Mouse (Mus musculus) midbrain, embryonic 11.5 days (tissue): ENCODE measurements at regions not wholly inside any gene's neighbourhood (a gene's known extent, or its start where the extent isn't known, plus 50 kb on each side); places are given as distances from the start of the nearest gene placed in this dataset.

Experiments used
- ATAC-seq: fragments of 200-750 bp; cut with Nextera tagmentation; 2 replicates; pipeline ENCODE4 v1.8.0; 2017; ENCODE audit warnings: moderate TSS enrichment, moderate library complexity; ENCODE audit not compliant: low FRiP score
- DNase-seq: peaks from one replicate; pipeline ENCODE4 v3.0.0; 2015; ENCODE audit warnings: low spot score; ENCODE audit errors: missing footprints
- H3K27ac ChIP-seq: fragments of 300-500 bp; sonication (generic); 2 replicates; pipeline ENCODE4 v1.5.1; 2014; ENCODE audit warnings: low read depth, low read length
- H3K27me3 ChIP-seq: fragments of 300-500 bp; sonication (generic); 2 replicates; pipeline ENCODE4 v1.6.1; 2014; ENCODE audit warnings: mild to moderate bottlenecking, low read length, moderate library complexity, mixed read lengths; ENCODE audit not compliant: control insufficient read depth, insufficient read depth
- H3K36me3 ChIP-seq: fragments of 300-500 bp; sonication (generic); 2 replicates; pipeline ENCODE4 v1.6.1; 2014; ENCODE audit warnings: mild to moderate bottlenecking, low read length, moderate library complexity, mixed read lengths; ENCODE audit not compliant: control insufficient read depth, insufficient read depth
- H3K4me1 ChIP-seq: fragments of 300-500 bp; sonication (generic); 2 replicates; pipeline ENCODE4 v1.6.1; 2014; ENCODE audit warnings: low read length; ENCODE audit not compliant: control insufficient read depth, insufficient read depth
- H3K4me2 ChIP-seq: fragments of 300-500 bp; sonication (generic); 2 replicates; pipeline ENCODE4 v1.6.1; 2014; ENCODE audit warnings: mild to moderate bottlenecking, moderate library complexity
- H3K4me3 ChIP-seq: fragments of 300-500 bp; sonication (generic); 2 replicates; pipeline ENCODE4 v1.5.1; 2014; ENCODE audit warnings: low read depth, low read length
- H3K9ac ChIP-seq: fragments of 300-500 bp; sonication (generic); 2 replicates; pipeline ENCODE4 v1.6.1; 2014; ENCODE audit warnings: low read length
- H3K9me3 ChIP-seq: fragments of 300-500 bp; sonication (generic); 2 replicates; pipeline ENCODE4 v1.6.1; 2016; ENCODE audit warnings: low read length; ENCODE audit not compliant: control insufficient read depth
- WGBS: fragments of 180-500 bp; shearing (Covaris S2); extraction: QIAGEN DNeasy Blood & Tissue Kit; methylation state at CpG from one replicate; pipeline ENCODE4 v1.1.7; 2014; 5-methylcytosine and 5-hydroxymethylcytosine counted together

- DNase-seq (no peak), ATAC-seq (no peak)
- Histone ChIP-seq H3K4me1 (no peaks in the 10 kb centered on the region), H3K4me3 (no peak overlapping the region), H3K27ac (no peak overlapping the region), H3K4me2 (no peak overlapping the region), H3K36me3 (no peaks in the 10 kb centered on the region), H3K9me3 (no peaks in the 10 kb centered on the region), H3K27me3 (no peaks in the 10 kb centered on the region), H3K9ac (no peak overlapping the region)
- WGBS, result 75% methylated on average over 18 of the region's 18 CpGs
Measured at GRCm38 (mm10) chr11:64842775-64843530, 135.9 kb upstream of the Elac2 start.

GRCm38 (mm10) chr11:64846577-64847147 is 132.2 kb upstream of the Elac2 start:
- whole genome bisulfite sequencing, result 84% methylated on average over 7 of the region's 7 CpGs
- ATAC-seq, result no peak
- no peak for DNase-seq

GRCm38 (mm10) chr11:64859636-64860035 is 119.2 kb upstream of the Elac2 start:
- H3K9me3 ChIP-seq, result no peaks in the 10 kb centered on the region
- H3K4me1 ChIP-seq, result no peaks in the 10 kb centered on the region
- no peak overlapping the region for H3K9ac ChIP-seq
- H3K36me3 ChIP-seq, result no peaks in the 10 kb centered on the region
- no peak overlapping the region for H3K27ac ChIP-seq
- H3K4me3 ChIP-seq, result no peak overlapping the region
- no peak for ATAC-seq
- no peak overlapping the region for H3K4me2 ChIP-seq
- H3K27me3 ChIP-seq, result no peaks in the 10 kb centered on the region
- WGBS, result 84% methylated on average over 3 of the region's 3 CpGs
- DNase-seq, result no peak

More at GRCm38 (mm10) chr11:64846577-64847147, 132.2 kb upstream of the Elac2 start:
- Histone ChIP-seq H3K9ac (no peak overlapping the region), H3K4me1 (no peaks in the 10 kb centered on the region), H3K27ac (no peak overlapping the region), H3K4me3 (no peak overlapping the region), H3K9me3 (no peaks in the 10 kb centered on the region), H3K4me2 (no peak overlapping the region), H3K27me3 (no peaks in the 10 kb centered on the region), H3K36me3 (no peaks in the 10 kb centered on the region)

- no peak overlapping the region for H3K9ac ChIP-seq
- no peaks in the 10 kb centered on the region for H3K36me3 ChIP-seq
- no peak for DNase-seq
- no peak overlapping the region for H3K27ac ChIP-seq
- H3K27me3 ChIP-seq, result no peaks in the 10 kb centered on the region
- no peaks in the 10 kb centered on the region for H3K4me1 ChIP-seq
- H3K4me2 ChIP-seq, result no peak overlapping the region
- no peaks in the 10 kb centered on the region for H3K9me3 ChIP-seq
- H3K4me3 ChIP-seq, result no peak overlapping the region
- no peak for ATAC-seq
- WGBS, result 41% methylated on average over 8 of the region's 8 CpGs
Measured at GRCm38 (mm10) chr11:64880674-64881073, 98.2 kb upstream of the Elac2 start.

- no peaks in the 10 kb centered on the region for H3K36me3 ChIP-seq
- H3K9me3 ChIP-seq, result no peaks in the 10 kb centered on the region
- 36% methylated on average over 2 of the region's 2 CpGs for WGBS
- H3K9ac ChIP-seq, result no peak overlapping the region
- no peaks in the 10 kb centered on the region for H3K4me1 ChIP-seq
- DNase-seq (peak; percentile 83), ATAC-seq (no peak)
- no peak overlapping the region for H3K27ac ChIP-seq
- no peak overlapping the region for H3K4me3 ChIP-seq
- no peaks in the 10 kb centered on the region for H3K27me3 ChIP-seq
- no peak overlapping the region for H3K4me2 ChIP-seq
Measured at GRCm38 (mm10) chr11:64884518-64884917, 94.3 kb upstream of the Elac2 start.

- Histone ChIP-seq H3K27me3 (no peaks in the 10 kb centered on the region), H3K36me3 (no peaks in the 10 kb centered on the region), H3K9ac (no peak overlapping the region), H3K27ac (no peak overlapping the region), H3K4me3 (no peak overlapping the region), H3K4me1 (no peaks in the 10 kb centered on the region), H3K4me2 (no peak overlapping the region), H3K9me3 (no peaks in the 10 kb centered on the region)
- WGBS, result 81% methylated on average over 11 of the region's 11 CpGs
- no peak for ATAC-seq
- DNase-seq, result no peak
Measured at GRCm38 (mm10) chr11:64889335-64890020, 89.4 kb upstream of the Elac2 start.

GRCm38 (mm10) chr11:64890776-64891175 is 88.1 kb upstream of the Elac2 start:
- ATAC-seq (no peak), DNase-seq (peak; percentile 88)
- Histone ChIP-seq H3K27ac (no peak overlapping the region), H3K4me3 (no peak overlapping the region), H3K4me2 (no peak overlapping the region), H3K9ac (no peak overlapping the region), H3K9me3 (no peaks in the 10 kb centered on the region), H3K4me1 (no peaks in the 10 kb centered on the region), H3K36me3 (no peaks in the 10 kb centered on the region), H3K27me3 (no peaks in the 10 kb centered on the region)
- 36% methylated on average over 3 of the region's 3 CpGs for WGBS

- Histone ChIP-seq H3K9ac (no peak overlapping the region), H3K36me3 (no peaks in the 10 kb centered on the region), H3K4me3 (no peak overlapping the region), H3K27me3 (no peaks in the 10 kb centered on the region), H3K4me1 (no peaks in the 10 kb centered on the region), H3K9me3 (no peaks in the 10 kb centered on the region), H3K27ac (no peak overlapping the region), H3K4me2 (no peak overlapping the region)
- no peak for ATAC-seq
- no peak for DNase-seq
- WGBS, result 86% methylated on average over 14 of the region's 14 CpGs
Measured at GRCm38 (mm10) chr11:64895804-64896466, 82.9 kb upstream of the Elac2 start.
